Mouse (Mus musculus): ENCODE measurements around the gene Mepce. TPM values are rescaled to one million over a fixed set of nuclear protein-coding genes. Genes with fewer than 3 reads are reported as not detected.

The Mepce gene
- polyA plus RNA-seq, 1 experiment from 2014 or later, result 12.6 TPM

DNA sequence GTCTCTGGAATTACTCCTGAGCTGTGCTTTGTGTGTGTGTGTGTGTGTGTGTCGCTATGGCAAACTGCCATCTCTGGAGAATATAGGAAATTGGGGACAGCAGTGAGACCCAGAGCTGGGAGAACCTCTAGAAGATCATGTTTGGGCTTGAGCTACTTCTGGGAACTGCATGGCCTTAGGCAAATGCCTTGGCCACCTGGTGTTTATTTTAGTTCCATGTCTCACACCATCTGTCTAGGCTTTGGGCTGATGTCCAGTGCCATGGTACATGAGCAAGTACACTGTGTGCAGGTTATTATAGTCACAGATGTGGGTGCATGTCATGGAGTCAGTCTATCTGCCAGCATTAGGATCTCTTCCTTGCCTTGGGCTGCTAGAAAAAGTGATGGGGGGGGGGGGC lies 35.1 kb upstream of the Mepce start:
- Histone ChIP-seq H3K4me3 (no peak overlapping the region), H3K4me1 (replicated peaks) (0 out of 2 replicates have a peak, but pooled peaks cover 3% of the 10 kb centered on the region), H3K9me3 (no peaks in the 10 kb centered on the region), H3K27ac (no peak overlapping the region), H3K27me3 (ENCODE audit: insufficient read depth, poor library complexity, severe bottlenecking) (no peaks in the 10 kb centered on the region), H3K36me3 (no peaks in the 10 kb centered on the region)
- DNase-seq (ENCODE audit: low spot score), result no peak
- 92% methylated on average over 1 of the region's 1 CpGs for WGBS

DNA sequence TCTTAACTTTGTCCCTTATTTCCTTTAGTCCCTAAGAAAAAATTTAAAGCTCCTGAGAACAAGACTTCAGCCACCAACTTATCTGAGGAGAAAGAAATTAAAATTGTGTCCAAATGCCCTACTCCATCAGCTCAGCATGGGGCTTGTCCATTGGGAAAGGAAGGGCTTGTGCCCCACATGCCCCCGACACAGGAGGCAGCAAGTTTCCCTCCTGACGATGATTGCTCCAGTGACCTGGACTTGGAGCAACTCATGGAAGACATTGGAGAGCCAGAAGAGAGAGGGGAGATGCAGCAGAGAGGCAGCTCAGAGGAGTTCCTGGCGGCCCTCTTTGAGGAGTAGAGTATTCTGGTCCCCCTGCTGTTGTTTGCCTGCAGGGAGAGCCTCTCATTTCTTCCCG lies 34.7 kb upstream of the Mepce start:
- 69% methylated on average over 4 of the region's 4 CpGs for WGBS

DNA sequence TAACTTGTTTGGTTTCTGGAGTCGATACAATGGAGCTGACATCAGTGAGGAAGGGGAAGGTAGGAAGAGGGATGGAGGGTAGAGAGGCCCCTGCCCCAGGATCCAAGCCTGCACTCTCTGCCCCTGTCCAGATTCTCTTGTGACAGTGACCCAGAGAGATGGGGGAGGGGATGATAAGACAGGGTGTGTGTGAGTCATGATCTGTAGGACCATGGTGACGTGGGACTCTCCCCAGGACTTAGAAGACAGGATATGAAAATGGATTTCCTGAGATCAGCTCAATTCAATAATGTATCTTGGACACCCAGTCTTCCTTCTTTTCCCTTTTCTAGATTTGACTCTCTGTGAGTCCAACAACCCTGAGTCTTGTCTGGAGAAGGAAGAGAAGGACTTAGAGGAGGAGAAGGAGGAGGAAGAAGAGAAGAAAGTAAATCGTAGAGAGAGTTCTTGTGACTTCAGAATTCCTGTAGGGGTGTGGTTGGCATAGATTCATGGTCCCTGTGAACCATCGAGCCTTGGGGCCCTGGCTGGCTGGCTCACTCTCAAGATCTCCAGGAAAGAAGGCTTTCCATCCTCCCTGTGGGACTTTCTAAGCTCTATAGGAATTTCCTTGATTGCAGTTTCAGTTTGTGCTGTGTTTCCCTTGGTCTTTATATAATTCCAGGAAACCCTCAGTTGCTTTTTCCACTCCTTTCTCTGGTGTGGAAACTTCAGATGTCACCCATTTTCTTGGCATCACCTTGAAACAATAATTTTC lies 30.2 kb upstream of the Mepce start:
- no peak overlapping the region for H3K27ac ChIP-seq

More for the DNA sequence above, 34.7 kb upstream of the Mepce start:
- Histone ChIP-seq H3K36me3 (no peaks in the 10 kb centered on the region), H3K4me3 (no peak overlapping the region), H3K4me1 (replicated peaks) (0 out of 2 replicates have a peak, but pooled peaks cover 3% of the 10 kb centered on the region), H3K9me3 (no peaks in the 10 kb centered on the region), H3K27ac (no peak overlapping the region), H3K27me3 (ENCODE audit: insufficient read depth, poor library complexity, severe bottlenecking) (no peaks in the 10 kb centered on the region)
- DNase-seq (ENCODE audit: low spot score), result no peak

DNA sequence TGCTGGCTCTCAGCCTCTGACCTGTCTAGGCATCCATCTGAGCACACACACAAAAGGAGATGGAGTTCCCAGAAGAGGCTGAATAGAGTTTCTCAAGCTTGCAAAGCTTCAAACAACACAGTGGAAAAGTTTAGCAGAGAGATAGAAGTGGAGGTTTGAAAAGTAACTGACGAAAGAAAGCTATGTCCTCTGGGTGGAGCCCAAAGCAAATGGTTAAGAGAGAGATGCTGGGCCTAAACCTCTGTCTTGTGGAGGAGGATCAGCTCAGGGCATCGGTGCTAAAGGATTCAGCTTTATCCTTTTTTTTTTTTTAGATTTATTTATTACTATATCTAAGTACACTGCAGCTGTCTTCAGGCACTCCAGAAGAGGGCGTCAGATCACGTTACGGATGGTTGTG lies 20.9 kb upstream of the Mepce start:
- Histone ChIP-seq H3K4me3 (no peak overlapping the region), H3K36me3 (no peaks in the 10 kb centered on the region), H3K9me3 (no peaks in the 10 kb centered on the region), H3K4me1 (replicated peaks) (no peaks in the 10 kb centered on the region), H3K27me3 (ENCODE audit: insufficient read depth, poor library complexity, severe bottlenecking) (no peaks in the 10 kb centered on the region), H3K27ac (no peak overlapping the region)
- WGBS, result 89% methylated on average over 5 of the region's 5 CpGs
- DNase-seq (ENCODE audit: low spot score), result no peak

More for the DNA sequence above, 30.2 kb upstream of the Mepce start:
- WGBS, result 81% methylated on average over 4 of the region's 4 CpGs
- H3K4me3 ChIP-seq, result no peak overlapping the region
- no peaks in the 10 kb centered on the region for H3K27me3 ChIP-seq (ENCODE audit: insufficient read depth, poor library complexity, severe bottlenecking)
- H3K9me3 ChIP-seq, result 0 out of 2 replicates have a peak, but pooled peaks cover 3% of the 10 kb centered on the region
- DNase-seq (ENCODE audit: low spot score), result no peak
- 0 out of 2 replicates have a peak, but pooled peaks cover 3% of the 10 kb centered on the region for H3K4me1 ChIP-seq (replicated peaks)
- H3K36me3 ChIP-seq, result no peaks in the 10 kb centered on the region

DNA sequence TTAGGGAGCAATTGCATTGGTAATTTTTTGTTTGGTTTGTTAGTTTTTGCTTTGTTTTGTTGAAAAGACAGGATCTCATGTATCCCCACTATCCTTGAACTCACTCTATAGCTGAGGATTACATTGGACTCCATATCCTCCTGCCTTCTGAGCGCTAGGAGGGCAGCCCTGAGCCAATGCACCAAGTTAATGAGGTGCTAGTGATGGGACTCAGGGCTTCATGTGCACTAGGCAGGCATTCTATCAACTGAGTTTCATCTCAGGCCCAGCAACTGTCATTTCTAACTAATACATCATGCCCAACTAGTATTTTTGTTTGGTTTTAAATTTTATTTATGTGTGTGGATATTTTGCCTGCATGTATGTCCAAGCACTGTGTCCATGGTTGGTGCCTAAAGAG lies 18.7 kb upstream of the Mepce start:
- H3K9me3 ChIP-seq, result no peaks in the 10 kb centered on the region
- H3K27me3 ChIP-seq (ENCODE audit: insufficient read depth, poor library complexity, severe bottlenecking), result no peaks in the 10 kb centered on the region
- no peak overlapping the region for H3K4me3 ChIP-seq
- WGBS, result 72% methylated on average over 1 of the region's 1 CpGs
- no peaks in the 10 kb centered on the region for H3K36me3 ChIP-seq
- no peak overlapping the region for H3K27ac ChIP-seq
- no peak for DNase-seq (ENCODE audit: low spot score)
- H3K4me1 ChIP-seq (replicated peaks), result no peaks in the 10 kb centered on the region

DNA sequence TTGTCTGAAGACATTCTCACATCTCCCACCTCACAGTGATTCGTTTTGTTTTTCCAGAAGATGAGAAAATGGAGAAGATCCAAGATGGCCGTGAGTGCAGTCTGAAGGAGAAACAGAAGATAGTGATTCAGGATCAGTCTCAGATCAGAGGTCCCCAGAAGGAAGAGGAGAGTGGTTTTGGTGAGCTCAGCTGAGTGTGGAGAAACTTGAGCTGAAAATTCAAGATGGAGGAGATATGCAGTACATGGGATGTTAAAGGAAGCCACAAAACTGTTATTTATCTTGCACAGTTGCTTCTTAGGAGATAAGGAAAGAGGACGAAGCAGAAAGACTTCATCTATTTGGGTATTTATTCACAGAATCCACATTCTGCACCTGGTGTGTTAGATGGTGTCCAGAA lies 13.5 kb upstream of the Mepce start:
- H3K27ac ChIP-seq, result no peak overlapping the region
- no peak overlapping the region for H3K4me3 ChIP-seq
- no peaks in the 10 kb centered on the region for H3K36me3 ChIP-seq
- no peaks in the 10 kb centered on the region for H3K27me3 ChIP-seq (ENCODE audit: insufficient read depth, poor library complexity, severe bottlenecking)
- 80% methylated on average over 3 of the region's 3 CpGs for WGBS
- H3K9me3 ChIP-seq, result no peaks in the 10 kb centered on the region
- no peak for DNase-seq (ENCODE audit: low spot score)
- H3K4me1 ChIP-seq (replicated peaks), result no peaks in the 10 kb centered on the region

DNA sequence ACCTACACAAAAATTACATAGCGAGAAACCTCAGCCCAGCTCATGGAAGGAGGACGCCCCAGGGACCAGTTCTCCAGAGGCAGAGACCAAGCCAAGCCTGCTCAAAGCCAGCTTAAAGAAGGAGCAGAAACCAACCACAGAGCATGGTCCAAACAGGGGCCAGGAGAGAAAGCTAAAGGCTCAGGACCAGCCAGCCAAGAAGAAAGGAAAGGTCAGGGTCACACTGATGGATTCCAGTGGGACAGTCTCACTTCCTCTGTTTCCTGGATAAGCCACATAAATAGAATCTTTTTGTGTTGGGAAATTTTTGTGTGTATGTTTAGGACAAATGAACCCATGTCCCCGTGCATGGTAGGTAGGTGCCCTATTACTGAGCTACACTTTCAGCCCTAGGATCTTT lies 9.2 kb upstream of the Mepce start:
- Histone ChIP-seq H3K36me3 (no peaks in the 10 kb centered on the region), H3K9me3 (no peaks in the 10 kb centered on the region), H3K27ac (no peak overlapping the region), H3K4me3 (no peak overlapping the region), H3K4me1 (replicated peaks) (no peaks in the 10 kb centered on the region), H3K27me3 (ENCODE audit: insufficient read depth, poor library complexity, severe bottlenecking) (no peaks in the 10 kb centered on the region)
- WGBS, result 81% methylated on average over 3 of the region's 3 CpGs
- DNase-seq (ENCODE audit: low spot score), result no peak

DNA sequence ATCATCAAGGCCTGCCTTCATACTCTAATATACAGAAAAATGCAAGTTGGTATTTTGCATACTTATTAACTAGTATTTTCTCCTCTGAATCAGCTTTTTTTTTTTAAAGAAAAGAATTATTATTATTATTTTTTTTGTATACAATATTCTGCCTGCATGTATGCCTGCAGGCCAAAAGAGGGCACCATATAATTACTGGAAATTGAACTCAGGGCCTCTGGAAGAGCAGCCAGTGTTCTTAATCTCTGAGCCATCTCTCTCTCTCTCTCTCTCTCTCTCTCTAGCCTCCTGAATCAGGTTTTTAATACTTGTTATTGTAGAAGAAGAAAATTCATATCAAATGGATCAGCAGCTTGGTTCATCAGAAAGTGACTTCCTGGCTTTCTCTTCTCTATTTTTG lies 4.1 kb upstream of the Mepce start:
- Histone ChIP-seq H3K36me3 (no peaks in the 10 kb centered on the region), H3K4me1 (replicated peaks) (peaks cover 6% of the 10 kb centered on the region), H3K9me3 (0 out of 2 replicates have a peak, but pooled peaks cover 2% of the 10 kb centered on the region), H3K27ac (no peak overlapping the region), H3K4me3 (no peak overlapping the region), H3K27me3 (ENCODE audit: insufficient read depth, poor library complexity, severe bottlenecking) (peaks cover 18% of the 10 kb centered on the region)
- DNase-seq (ENCODE audit: low spot score), result no peak

DNA sequence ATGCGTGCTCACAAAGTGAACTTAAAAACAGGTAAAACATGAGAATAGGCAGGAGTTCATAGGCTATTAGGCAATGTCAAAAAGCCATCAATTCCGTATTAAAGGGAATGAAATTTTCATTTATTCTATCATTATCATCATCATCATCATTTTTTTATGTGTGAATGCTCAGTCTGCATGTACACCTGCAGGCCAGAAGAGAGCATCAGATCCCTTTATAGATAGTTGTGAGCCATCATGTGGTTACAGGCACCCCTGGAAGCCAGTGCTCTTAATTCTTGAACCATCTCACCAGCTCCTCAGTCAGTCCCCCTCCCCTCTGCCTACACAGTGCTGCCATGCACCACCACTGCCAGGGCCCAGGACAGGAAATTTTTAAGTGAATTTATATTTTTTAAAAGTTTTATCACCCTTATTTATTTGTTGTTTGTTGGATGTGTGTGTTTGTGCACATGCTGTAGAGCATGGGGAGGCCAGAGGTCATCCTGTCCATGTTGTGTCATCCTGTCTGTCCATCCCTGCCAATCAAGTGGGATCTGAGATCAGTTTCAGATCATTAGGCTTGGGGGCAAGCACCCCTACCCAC lies 1.6 kb upstream of the Mepce start:
- peaks cover 12% of the 10 kb centered on the region for H3K36me3 ChIP-seq
- peaks cover 18% of the 10 kb centered on the region for H3K27me3 ChIP-seq (ENCODE audit: insufficient read depth, poor library complexity, severe bottlenecking)
- H3K4me3 ChIP-seq, result no peak overlapping the region
- DNase-seq (ENCODE audit: low spot score), result no peak
- 0 out of 2 replicates have a peak, but pooled peaks cover 2% of the 10 kb centered on the region for H3K9me3 ChIP-seq
- peaks cover 22% of the 10 kb centered on the region for H3K4me1 ChIP-seq (replicated peaks)
- WGBS, result 93% methylated on average over 2 of the region's 2 CpGs
- no peak overlapping the region for H3K27ac ChIP-seq

DNA sequence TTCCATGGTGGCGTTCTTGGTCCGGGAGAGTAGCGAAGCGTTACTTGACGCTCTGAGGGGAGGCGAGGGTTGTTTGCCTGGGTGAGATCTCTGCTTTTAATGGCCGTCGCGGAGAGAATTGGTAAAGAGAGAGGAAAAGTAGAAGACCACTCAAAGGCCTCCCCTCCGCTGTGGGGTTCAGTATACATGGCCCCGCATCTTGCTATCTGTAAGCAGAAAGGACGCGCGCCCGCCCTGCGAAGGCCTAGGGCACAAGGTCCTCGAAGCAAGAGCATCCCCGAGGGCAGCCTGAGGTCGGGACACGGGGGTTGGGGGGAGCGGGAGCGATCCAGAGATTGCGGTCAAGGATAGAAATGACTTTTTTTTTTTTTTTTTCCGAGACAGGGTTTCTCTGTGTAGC lies 716 bp upstream of the Mepce start:
- Histone ChIP-seq H3K4me3 (peak overlapping the region; percentile 95), H3K4me1 (replicated peaks) (peaks cover 31% of the 10 kb centered on the region), H3K9me3 (0 out of 2 replicates have a peak, but pooled peaks cover 2% of the 10 kb centered on the region), H3K27ac (0 out of 2 replicates have a peak overlapping the region, but pooled peaks have one; percentile 99), H3K27me3 (ENCODE audit: insufficient read depth, poor library complexity, severe bottlenecking) (peaks cover 18% of the 10 kb centered on the region), H3K36me3 (peaks cover 20% of the 10 kb centered on the region)
- WGBS, result 69% methylated on average over 24 of the region's 24 CpGs
- no peak for DNase-seq (ENCODE audit: low spot score)

DNA sequence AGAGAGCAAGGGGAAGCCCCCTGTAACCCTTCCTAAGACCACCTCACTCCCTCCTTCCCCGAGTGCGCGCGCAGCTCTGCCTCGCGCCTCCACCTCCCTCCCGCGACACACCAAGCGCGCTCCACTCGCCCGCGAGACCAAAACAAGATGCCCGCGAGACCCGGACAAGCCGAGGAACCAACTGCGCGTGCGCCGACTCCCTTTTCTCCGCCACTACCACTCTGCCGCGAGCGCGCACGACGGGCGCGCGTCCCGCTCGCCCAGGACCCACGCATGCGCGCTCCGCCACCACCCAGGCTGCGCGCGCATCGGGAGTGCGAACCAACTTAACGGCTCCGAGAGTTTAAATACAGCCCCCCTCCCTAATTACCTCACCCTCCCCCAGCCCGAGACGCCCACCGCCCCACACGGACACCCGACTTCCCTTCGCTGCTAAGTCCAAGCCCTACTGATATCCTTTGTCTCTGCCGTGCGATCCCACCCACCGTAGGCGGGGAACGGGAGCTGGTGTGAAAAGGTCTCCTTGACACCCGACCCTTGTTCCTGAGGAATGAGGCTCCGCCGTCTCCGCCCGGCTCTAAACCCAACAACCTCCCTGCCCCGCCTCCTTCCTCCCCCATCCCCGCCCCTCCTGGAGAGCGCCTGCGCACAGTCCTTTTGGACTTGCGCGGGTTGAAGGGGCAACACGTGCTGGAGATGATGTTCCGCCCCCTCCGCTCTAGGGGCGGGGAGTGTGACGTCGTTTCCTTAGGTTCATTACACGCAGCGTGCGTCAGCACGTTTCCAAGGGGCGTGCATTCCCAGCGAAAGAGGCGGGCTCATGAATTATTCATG lies 1.1 kb downstream of the Mepce start:
- Histone ChIP-seq H3K27ac (peak overlapping the region; percentile 99), H3K4me3 (peak overlapping the region; percentile 95), H3K9me3 (0 out of 2 replicates have a peak, but pooled peaks cover 2% of the 10 kb centered on the region), H3K27me3 (ENCODE audit: insufficient read depth, poor library complexity, severe bottlenecking) (peaks cover 18% of the 10 kb centered on the region), H3K4me1 (replicated peaks) (peaks cover 49% of the 10 kb centered on the region), H3K36me3 (peaks cover 39% of the 10 kb centered on the region)
- WGBS, result under 1% methylated on average over 79 of the region's 79 CpGs
- peak; percentile 100 for DNase-seq (ENCODE audit: low spot score)

DNA sequence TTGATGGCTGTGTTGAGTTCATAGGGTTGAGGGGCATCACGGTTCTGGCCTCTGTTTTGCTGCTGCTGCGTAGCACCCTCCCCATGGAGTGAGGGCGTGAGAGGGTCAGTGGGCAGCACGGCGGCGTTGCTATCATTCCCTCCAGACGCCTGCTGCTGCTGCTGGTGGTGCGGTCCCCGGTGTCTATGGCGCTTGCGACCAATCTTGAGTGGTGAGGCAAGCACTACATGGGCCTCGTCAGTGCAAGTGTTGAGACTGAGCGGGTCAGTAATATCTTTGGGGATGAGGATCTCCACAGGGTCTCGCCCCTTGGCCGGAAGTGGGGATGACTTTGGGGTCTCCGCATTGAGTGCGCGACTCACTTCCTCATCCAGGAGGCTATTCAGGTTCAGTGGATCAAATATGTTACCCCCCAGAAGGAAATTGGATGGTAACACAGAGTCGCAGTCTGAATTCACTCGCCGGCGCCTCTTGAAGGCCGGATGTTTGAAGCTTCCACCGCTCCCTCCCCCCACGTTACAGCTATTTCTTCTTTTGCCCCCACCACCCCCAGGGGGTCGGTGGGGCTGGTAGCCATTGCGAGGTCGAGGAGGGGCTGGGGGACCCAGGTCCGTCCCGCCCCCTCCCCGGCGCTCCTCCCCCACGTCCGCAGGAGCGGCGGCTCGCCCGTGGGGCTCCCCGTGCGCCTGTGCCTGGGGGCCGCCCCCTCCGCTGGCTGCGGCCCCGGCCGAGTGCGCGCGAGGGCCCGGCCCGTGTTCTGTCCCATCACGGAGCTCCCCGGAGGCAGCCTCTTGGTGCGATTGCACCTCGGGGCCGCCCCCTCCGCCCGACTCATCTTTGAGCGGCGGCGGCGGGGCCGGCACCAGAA lies 2.1 kb downstream of the Mepce start:
- DNase-seq (ENCODE audit: low spot score), result peak; percentile 40
- Histone ChIP-seq H3K36me3 (peaks cover 48% of the 10 kb centered on the region), H3K9me3 (0 out of 2 replicates have a peak, but pooled peaks cover 2% of the 10 kb centered on the region), H3K27ac (peak overlapping the region; percentile 99), H3K4me3 (peak overlapping the region; percentile 95), H3K4me1 (replicated peaks) (peaks cover 53% of the 10 kb centered on the region), H3K27me3 (ENCODE audit: insufficient read depth, poor library complexity, severe bottlenecking) (peaks cover 18% of the 10 kb centered on the region)
- 3% methylated on average over 61 of the region's 62 CpGs for WGBS
